Mouse (Mus musculus) cerebellum, postnatal 25 days (tissue): ENCODE data around the gene Trp63.
"Not testable (repeated sequence)": the region's sequence is repeated elsewhere in the genome, so short reads cannot be mapped to it uniquely, and the experiment has no call there.

ENCODE experiments used
- DNase-seq, 2 experiments: peaks; one replicate each; pipeline ENCODE4 v3.0.0; 2021; ENCODE audit warnings: mixed read lengths in 2 of 2

Gene Trp63

DNA sequence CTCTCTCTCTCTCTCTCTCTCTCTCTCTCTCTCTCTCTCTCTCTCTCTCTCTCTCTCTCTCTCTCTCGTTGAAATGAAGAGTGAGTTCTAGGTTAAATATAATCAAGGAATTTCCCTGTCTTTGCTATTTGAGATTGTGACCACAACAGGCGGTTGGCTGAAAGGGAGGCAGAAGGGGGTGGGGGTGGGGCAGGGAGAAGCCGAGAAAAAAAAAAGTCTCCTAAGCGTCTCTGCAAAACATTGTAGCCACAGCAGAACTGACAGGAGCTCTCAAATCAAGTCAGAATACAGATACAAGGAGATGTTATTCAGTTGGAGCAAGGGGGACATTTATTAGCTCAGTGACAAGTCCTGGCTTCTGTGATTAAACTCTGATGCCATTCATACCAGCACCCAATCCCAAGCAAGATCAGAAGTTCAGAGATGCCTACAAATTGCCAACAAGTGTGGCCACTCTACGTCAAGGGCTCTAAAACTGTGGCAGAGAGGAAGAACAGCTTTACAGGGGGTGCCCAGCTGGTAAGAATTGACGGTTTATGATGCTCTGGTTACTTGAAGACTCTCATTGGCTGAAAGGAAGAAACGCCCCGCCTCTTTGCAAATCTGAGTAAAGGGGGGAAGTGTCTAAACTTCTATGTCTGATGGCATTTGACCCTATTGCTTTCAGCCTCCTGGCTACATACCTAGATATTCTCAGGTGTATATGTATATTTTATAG, at the start of gene Trp63:
TSS of gene Trp63 (plus strand) at position 233 of the 718 bp plus-strand sequence.
- DNase-seq: no peak

GRCm38 (mm10) chr16:25644716-25645115, 38.8 kb upstream of the Trp63 start:
- DNase-seq: not testable (repeated sequence)

GRCm38 (mm10) chr16:25660510-25661235, 22.9 kb upstream of the Trp63 start:
- no peak for DNase-seq

GRCm38 (mm10) chr16:25663116-25663515, 20.4 kb upstream of the Trp63 start:
- DNase-seq: no peak

DNA sequence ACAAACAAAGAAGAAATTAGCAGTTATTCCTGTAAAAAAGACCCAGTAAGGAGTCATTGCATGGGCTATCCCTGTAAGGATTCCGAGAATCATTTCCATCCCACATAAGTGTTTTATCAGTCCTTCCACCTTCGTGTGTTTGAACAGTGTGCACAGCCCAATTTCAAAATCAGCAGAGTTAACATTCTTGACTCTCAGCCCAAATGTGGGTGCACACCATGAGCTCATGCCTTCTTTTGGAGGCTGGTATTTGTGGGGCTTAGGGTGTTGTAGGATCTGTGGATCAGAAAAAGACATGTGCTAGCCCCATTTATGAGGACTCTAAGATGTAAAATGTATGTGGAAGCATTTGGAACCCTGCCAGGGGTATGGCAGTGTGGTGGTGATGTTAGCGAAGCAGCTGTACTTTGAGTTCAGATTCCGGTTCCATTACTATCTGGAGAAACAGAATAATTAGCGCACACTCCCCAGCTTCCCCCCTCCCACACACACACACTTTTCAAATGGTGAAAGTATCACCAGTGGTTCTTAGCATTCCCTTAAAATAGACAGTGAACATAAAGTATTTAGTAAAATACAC, 9.6 kb upstream of the Trp63 start:
- DNase-seq: no peak

- no peak for DNase-seq
These were observed 3.2 kb upstream of the Trp63 start for GRCm38 (mm10) chr16:25680369-25680768.

DNA sequence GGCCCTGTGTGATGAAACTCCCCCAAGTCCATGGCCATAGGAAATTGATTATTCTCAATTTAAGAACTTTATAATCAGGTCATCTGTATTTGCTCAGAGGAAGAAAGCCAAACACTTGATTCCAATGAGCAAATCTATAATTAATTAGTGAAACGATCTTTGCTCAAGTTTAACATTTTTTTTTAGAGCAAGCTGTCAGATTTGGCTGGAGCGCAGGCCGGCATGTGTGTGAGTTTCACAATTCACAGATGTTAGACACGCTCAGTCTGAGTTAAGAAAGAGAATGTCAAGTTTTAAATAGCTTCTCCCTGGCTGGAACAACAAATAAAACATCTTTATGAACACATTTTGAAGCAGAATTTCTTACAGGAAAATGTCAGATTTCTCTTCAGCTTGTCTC, 1.0 kb upstream of the Trp63 start:
- no peak for DNase-seq

DNA sequence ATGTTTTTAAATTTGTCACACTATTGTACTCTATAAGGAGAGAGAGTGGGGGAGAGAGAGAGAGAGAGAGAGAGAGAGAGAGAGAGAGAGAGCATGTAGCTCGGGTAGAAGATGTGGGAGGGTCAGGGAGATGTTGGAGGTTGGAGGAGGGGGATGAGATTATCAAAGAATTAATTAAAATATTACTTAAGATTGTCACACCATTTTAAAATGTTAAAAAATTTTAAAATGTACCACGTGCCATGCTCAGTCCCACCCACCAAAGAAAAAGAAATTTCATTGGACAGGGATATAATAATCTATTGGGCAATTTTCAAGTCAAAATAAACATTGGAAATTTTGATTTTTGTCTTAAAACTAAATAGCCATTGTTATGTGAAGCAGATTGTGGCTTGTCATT, 1.0 kb downstream of the Trp63 start:
- no peak for DNase-seq

- no peak for DNase-seq
These were observed 7.0 kb downstream of the Trp63 start for GRCm38 (mm10) chr16:25690612-25691011.

- DNase-seq: no peak
These were observed 17.7 kb downstream of the Trp63 start for GRCm38 (mm10) chr16:25701252-25701651.

DNA sequence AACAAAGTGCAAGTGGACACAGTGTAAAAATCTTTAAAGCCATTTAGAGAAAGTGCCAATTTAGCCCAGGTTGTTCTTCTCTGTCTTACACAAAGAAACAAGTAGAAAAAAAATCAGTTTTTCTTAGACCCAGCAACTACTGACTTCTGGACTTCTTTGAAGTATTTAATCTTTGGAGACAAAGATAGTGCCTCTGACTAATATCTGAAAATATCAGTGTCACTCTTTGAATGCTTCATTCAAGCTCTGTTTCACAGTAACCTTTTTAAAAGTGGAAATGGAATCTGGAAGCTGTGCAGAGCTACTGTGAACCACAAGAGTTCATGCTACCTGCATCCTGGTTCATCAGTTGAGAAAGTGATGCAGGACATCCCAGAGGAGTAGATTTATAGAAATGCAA, 22.7 kb downstream of the Trp63 start:
- no peak for DNase-seq

DNA sequence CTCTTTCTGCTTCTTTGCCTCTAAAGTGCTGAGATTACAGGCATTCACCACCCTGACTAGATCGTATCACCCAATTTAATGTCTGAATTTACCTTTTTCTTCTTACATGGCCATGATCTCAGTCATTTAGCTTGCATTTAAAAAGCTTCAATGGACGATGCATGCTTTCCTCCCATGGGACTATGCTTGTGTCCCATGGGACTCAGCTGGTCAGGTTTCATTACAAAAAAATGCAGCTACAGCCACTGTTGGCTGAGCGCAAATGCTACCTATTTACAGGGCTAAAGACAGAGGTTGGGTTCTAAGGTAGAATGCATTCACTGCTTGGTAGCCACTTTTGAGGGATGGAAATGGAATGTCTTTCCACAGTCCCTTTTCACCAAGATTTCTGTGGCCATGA, 32.2 kb downstream of the Trp63 start:
- no peak for DNase-seq

DNA sequence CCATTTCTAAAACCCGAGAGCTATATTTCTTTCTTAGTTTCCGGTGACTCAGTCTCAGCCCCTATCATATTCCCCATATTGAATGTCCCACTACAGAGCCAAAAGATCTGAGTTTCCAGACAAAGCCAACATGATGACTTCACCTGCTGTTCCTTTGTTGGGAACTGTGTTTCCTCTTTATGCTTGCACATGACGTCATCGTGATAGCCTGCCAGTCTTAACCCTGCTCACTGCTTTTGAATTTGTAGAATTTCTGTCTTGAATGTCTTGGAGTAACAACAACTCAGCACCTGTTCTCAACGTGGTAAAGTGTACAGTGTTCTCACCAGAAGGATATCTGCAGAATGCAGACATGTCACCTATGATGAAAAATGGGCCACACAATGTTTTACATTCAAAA, 39.6 kb downstream of the Trp63 start:
- no peak for DNase-seq

DNA sequence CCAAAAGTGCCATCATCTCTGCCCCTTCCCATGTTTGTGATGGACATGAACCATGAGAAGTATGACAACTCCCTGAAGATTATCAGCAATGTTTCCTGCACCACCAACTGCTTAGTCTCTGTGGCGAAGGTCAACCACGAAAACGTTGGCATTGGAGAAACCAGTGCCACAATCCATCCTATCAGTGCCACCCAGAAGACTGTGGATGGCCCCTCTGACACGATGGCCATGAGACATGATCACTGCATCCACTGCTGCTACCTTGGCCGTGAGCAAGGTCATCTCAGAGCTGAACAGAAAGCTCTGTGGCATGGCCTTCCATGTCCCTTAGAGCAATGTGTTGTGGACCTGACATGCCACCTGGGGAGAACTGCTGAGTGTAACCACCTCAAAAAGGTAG, 43.4 kb downstream of the Trp63 start:
- no peak for DNase-seq

DNA sequence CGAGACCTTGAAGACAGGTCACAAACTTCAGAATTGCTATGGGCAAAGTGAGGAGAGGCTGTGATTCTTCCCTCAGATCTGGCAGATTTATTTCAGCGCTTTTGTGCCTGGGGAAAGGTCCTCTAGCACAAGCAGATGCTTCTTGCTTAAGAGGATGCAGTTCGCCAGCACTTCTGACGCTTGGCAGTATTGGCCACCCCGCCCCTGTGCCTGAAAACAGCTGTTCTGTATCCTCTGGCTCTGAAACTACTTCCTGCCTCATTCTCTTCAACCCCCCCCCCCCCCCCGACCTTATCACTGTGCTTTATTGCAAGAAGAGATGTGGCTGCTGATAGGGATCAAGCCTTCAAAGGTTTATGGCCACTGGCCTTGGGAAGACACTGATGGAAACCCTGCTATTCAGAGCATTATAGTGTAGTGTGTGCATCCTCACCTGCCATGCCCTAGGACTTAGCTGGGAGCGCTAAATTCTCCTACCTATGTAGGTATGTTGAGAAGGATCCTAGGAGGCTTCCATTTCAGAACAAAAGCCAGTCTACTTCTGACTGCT, 44.5 kb downstream of the Trp63 start:
- no peak for DNase-seq

DNA sequence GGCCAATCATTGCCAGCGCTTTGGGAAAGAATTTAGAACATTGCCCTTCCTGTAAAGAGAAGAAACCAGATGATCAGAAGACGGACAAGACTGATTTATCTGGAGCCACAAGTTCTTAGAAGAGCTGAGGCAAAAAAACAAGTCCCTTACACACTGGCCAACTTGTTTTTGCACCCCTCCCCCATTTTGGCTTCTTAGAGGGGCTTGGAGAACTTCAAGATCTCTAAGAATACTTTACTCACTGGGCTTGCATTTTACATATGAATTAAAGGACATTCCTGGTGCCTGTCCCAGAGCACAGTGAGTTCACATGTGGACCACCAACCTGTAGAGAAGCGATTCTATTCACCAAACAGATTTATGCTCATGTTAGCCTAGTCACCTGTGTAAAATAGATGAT, 53.3 kb downstream of the Trp63 start:
- DNase-seq: no peak

- DNase-seq: no peak
These were observed 54.1 kb downstream of the Trp63 start for GRCm38 (mm10) chr16:25737623-25738050.

- no peak for DNase-seq
These were observed 63.2 kb downstream of the Trp63 start for GRCm38 (mm10) chr16:25746807-25747206.

- no peak for DNase-seq
These were observed 68.3 kb downstream of the Trp63 start for GRCm38 (mm10) chr16:25751866-25752265.

GRCm38 (mm10) chr16:25758108-25758507, 74.5 kb downstream of the Trp63 start:
- no peak for DNase-seq

GRCm38 (mm10) chr16:25765549-25765948, 82.0 kb downstream of the Trp63 start:
- no peak for DNase-seq

GRCm38 (mm10) chr16:25774611-25775010, 91.0 kb downstream of the Trp63 start:
- no peak for DNase-seq

DNA sequence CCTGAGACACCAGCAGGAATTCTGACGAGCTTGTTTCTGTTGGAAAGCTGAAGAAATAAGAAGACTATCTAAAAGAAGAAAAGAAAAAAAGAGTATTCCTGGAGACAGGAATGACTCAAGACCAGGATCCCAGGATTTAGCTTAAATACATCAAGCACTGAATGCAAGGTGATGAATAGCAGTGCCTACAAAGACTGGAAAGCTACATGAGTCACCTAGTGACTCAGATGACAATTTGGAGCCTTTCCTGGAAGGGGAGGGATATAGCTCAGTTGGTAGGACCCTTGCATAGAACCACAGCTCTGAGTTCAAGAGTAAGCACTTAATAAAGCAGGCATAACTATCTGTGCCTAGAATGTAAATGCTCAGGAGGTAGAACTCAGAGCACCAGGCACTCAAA, 93.9 kb downstream of the Trp63 start:
- DNase-seq: no peak

DNA sequence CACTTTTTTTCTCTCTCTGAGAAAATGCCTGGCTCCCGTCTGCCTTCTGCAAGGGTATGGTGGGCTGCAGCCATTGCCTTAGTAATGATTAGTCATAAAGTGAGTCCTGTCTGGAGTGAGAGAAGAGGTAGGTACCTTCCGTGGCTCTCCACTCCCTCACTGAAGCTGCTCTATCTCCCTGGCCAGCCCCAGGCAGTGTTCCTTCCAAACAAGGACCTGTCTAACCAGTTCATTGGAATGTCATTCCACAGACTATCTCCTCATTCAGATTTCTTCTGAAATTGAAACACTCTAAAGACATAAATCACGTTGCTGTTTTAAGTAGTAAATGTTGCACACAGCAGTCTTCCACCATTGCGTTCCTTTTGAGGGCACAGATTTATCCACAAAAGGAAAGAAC, 96.4 kb downstream of the Trp63 start:
- DNase-seq: no peak
